Mouse (Mus musculus): ENCODE results near the gene Gm20828.
"Not testable (repeated sequence)": the region's sequence is repeated elsewhere in the genome, so short reads cannot be mapped to it uniquely, and the experiment has no call there.

Gene Gm20828

DNA sequence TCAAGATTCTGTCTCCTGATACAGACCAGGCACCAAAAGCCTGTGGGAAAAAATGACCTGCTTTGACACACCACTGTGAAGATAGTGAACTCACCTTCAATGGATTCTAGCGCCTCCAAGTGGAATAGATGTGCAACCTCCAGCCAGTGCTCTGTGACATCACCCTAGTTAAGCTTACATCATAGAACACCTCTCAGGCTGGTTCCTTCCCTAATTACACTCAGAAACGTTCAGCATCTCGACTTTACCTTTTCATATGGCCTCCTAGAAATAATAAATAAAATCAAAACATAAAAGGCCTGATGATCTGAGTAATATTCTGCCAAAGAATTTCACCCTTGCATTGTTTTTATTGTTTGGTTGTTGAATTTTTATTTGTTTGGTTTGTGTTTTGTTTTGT is at the start of gene Gm20828:
Gm20828 (minus strand) TSS at position 101 of the 400 bp plus-strand sequence.
- not testable (repeated sequence) for DNase-seq (ENCODE audit: low read depth in 2 of 2, low spot score in 2 of 2)
